Mouse (Mus musculus) neutrophil, adult 83 days (primary cell): Measurements from ENCODE around the gene Kat2b. TPM values are rescaled to one million over a fixed set of nuclear protein-coding genes. Genes with fewer than 3 reads are reported as not detected.

Source experiments
- total RNA-seq, 2 experiments: library from RNA; stranded (reverse); gene quantifications; one replicate each; pipeline ENCODE4 v1.2.4; 2023

The Kat2b gene
- total RNA-seq, result 10 to 100 TPM; 55.4 to 68.9 TPM

DNA sequence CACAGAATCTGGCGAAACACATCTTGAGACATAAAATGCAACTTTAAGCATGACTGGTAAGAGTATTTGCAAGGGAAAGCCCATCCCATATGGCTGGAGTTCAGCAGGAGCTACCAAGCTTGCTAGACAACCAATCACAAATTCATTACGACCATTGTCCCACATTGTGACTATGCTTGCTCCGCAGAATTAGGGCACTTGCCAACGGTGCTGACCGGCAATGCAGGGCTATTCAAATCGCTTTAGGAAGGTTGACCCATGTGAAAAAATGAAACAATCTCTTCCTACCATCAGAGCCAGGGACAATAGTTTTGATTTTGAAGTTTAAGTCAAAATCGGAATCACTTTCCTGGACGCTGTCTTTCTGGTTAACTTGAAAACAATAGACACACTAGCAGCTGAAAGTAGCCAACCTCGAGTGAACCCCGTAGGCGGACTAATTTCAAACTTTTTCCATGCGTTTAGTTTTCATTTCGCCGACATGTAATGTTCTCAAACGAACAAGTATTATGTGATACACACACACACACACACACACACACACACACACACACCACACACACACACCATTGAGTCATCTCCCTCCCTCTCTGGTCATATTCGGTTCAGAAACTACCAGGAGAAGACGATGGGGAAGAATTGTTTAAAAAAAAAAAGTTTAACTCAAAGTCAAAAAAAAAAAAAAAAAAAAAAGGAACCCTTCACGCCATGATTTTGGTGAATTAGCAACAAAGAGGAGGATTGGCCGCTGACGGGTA is at the start of gene Kat2b:
TSS of gene Kat2b (plus strand) at position 701 of the 758 bp plus-strand sequence.

GRCm38 (mm10) chr17:53539351-53539750 is 27.3 kb upstream of the Kat2b start, which contains the start of gene Pp2d1:
TSS of gene Pp2d1 (minus strand) at chr17:53539451.

GRCm38 (mm10) chr17:53688877-53689802 is 122.5 kb downstream of the Kat2b start, which contains the start of gene Sgo1:
TSS of gene Sgo1 (minus strand) at chr17:53689333.

Other genes starting within 250 kb of the Kat2b start
- under 1 TPM; 0.33 to 0.53 TPM for gene Efhb, start 103.5 kb upstream of the Kat2b start, total RNA-seq
- gene Rab5a, start 87.6 kb upstream of the Kat2b start, total RNA-seq, result 10 to 100 TPM; 69.6 to 80.3 TPM
- not detected for gene Pp2d1, start 27.4 kb upstream of the Kat2b start, total RNA-seq
- gene Sgo1, start 122.5 kb downstream of the Kat2b start, total RNA-seq, result 10 to 100 TPM; 12.8 to 14.8 TPM